Mouse (Mus musculus) midbrain, postnatal 0 days (tissue): ENCODE data around the gene H1f0. TPM values are rescaled to one million over a fixed set of nuclear protein-coding genes. Genes with fewer than 3 reads are reported as not detected.

Experiments used
- ATAC-seq: fragments of 200-750 bp; cut with Nextera tagmentation; 2 replicates; pipeline ENCODE4 v1.8.0; 2017; ENCODE audit warnings: moderate number of reproducible peaks, mild to moderate bottlenecking, moderate TSS enrichment, moderate library complexity; ENCODE audit not compliant: low FRiP score
- DNase-seq: peaks from one replicate; pipeline ENCODE4 v3.0.0-alpha.2; 2015; ENCODE audit warnings: low spot score
- H3K27ac ChIP-seq: fragments of 300-500 bp; sonication (generic); 2 replicates; pipeline ENCODE4 v1.5.1; 2014; ENCODE audit warnings: low read depth, mild to moderate bottlenecking, low read length, mixed read lengths
- H3K27me3 ChIP-seq: fragments of 300-500 bp; sonication (generic); 2 replicates; pipeline ENCODE4 v1.6.1; 2014; ENCODE audit warnings: low read length, control low read depth, mixed read lengths; ENCODE audit not compliant: insufficient read depth
- H3K36me3 ChIP-seq: fragments of 300-500 bp; sonication (generic); 2 replicates; pipeline ENCODE4 v1.6.1; 2014; ENCODE audit warnings: low read length, control low read depth, mixed read lengths; ENCODE audit not compliant: insufficient read depth
- H3K4me1 ChIP-seq: fragments of 300-500 bp; sonication (generic); 2 replicates; pipeline ENCODE4 v1.6.1; 2014; ENCODE audit warnings: mild to moderate bottlenecking, control low read depth, antibody characterized with exemption, low read length, mixed read lengths; ENCODE audit not compliant: insufficient read depth
- H3K4me2 ChIP-seq: fragments of 300-500 bp; sonication (generic); 2 replicates; pipeline ENCODE4 v1.6.1; 2014; ENCODE audit warnings: low read depth, mild to moderate bottlenecking, low read length, mixed read lengths; ENCODE audit not compliant: poor library complexity, severe bottlenecking
- H3K4me3 ChIP-seq: fragments of 300-500 bp; sonication (generic); 2 replicates; pipeline ENCODE4 v1.5.1; 2014; ENCODE audit warnings: low read depth, mild to moderate bottlenecking, low read length, moderate library complexity
- H3K9ac ChIP-seq: fragments of 300-500 bp; sonication (generic); replicated peaks from 2 replicates; pipeline ENCODE4 v1.6.1; 2014; ENCODE audit warnings: mild to moderate bottlenecking, low read length, moderate library complexity, mixed read lengths; ENCODE audit not compliant: poor library complexity, severe bottlenecking
- H3K9me3 ChIP-seq: fragments of 300-500 bp; sonication (generic); 2 replicates; pipeline ENCODE4 v1.6.1; 2016; ENCODE audit warnings: low read length, control low read depth
- CTCF ChIP-seq: IDR thresholded peaks from 2 replicates; pipeline ENCODE4 v1.5.1; 2016; ENCODE audit warnings: antibody characterized with exemption, mild to moderate bottlenecking
- WGBS: fragments of 180-500 bp; shearing (Covaris S2); extraction: QIAGEN DNeasy Blood & Tissue Kit; methylation state at CpG from one replicate; pipeline ENCODE4 v1.1.7; 2014; 5-methylcytosine and 5-hydroxymethylcytosine counted together
- polyA plus RNA-seq: library from polyadenylated mRNA; unstranded; fragments of >200 nt; fragmentation: Nextera tagmentation; extraction: Ambion mirVana; gene quantifications from 2 replicates; pipeline ENCODE4 v1.2.1, GENCODE M21; 2015
- total RNA-seq: library from RNA; depleted of rRNA; stranded (reverse); fragments of >200 nt; gene quantifications from 2 replicates; pipeline ENCODE4 v1.2.3, GENCODE M21; 2014

H1f0 gene
- total and polyA plus RNA-seq, 2 experiments from 2014 or later = 132 to 144 TPM

DNA sequence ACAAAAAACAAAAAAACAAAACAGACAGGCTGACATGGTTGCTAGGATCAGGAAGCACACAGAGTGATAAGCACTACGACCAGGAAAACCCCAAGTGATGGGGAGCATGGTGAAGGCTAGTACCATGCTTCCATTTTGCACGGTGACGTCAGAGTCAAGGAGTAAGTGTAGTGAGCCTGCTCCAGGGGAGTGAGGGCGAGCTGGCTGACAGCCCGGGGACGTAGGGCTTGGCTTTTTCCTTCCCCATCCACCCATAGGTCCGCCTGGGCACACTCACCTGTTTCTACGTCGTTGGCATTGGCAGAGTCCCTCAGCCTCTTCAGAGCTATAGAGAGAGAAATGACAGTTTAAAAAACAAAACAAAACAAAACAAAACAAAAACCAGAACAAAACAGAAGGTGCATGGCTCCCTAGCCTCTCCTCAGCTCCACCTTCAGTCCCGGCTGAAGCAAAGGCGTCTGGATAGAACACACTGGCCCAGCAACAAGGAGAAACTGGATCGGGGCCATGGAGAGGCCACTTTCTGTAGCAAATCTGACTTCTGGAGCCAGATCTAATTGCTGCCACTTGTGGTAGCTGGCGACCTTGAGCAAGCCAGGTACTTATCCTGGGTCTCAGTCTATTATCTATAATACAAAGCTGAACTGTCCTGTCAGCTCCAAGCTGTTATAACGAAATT, 32.8 kb downstream of the H1f0 start:
- DNase-seq = no peak
- no peaks in the 10 kb centered on the region for H3K27me3 ChIP-seq
- WGBS = 79% methylated on average over 14 of the region's 14 CpGs
- H3K9me3 ChIP-seq = no peaks in the 10 kb centered on the region
- H3K4me1 ChIP-seq = no peaks in the 10 kb centered on the region
- no peak overlapping the region for H3K9ac ChIP-seq
- ATAC-seq = no peak
- H3K4me2 ChIP-seq = no peak overlapping the region
- H3K36me3 ChIP-seq = peaks cover 33% of the 10 kb centered on the region
- no peak overlapping the region for H3K4me3 ChIP-seq
- TF ChIP-seq CTCF = no peak
- H3K27ac ChIP-seq = no peak overlapping the region

DNA sequence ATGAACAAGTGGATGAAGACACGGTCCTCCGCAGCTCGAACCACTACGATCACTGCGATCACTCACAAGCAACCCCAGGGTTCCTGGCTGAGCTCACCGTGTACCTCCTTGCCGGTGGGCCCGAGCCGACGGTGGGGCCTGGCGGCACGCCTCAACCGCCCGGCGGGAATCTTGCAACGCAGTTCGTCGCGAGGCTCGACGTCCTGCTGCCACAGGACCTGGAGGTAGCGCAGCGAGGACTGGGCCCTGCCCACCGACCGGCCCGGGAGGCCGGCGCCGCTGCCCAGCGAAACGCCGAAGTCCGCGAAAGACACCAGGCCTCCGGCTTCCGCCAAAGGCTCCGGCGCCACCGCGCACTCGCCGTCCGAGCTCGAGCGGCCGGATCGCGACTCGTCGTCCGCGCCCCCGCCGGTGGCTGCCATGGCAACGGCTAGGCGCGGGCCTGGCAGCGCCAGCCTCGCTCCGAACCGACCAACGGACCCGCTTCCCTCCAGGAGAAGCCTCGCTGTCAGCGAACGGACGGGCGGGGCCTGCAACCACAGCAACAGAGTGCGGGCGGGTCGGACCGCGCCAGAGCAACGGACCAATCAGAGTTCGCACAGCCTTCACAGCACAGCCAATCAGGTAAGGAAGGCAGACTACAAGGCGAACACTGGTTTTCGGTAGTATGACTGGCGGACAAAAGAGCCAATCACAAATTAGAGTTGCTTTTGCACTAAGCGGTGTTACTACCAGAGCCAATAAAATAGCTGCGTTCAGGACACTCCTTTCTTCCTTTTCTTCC, 34.3 kb downstream of the H1f0 start, which contains the start of gene Ankrd54:
TSS of gene Ankrd54 (minus strand) at position 518 of the 784 bp plus-strand sequence.
- under 1% methylated on average over 68 of the region's 80 CpGs for WGBS

DNA sequence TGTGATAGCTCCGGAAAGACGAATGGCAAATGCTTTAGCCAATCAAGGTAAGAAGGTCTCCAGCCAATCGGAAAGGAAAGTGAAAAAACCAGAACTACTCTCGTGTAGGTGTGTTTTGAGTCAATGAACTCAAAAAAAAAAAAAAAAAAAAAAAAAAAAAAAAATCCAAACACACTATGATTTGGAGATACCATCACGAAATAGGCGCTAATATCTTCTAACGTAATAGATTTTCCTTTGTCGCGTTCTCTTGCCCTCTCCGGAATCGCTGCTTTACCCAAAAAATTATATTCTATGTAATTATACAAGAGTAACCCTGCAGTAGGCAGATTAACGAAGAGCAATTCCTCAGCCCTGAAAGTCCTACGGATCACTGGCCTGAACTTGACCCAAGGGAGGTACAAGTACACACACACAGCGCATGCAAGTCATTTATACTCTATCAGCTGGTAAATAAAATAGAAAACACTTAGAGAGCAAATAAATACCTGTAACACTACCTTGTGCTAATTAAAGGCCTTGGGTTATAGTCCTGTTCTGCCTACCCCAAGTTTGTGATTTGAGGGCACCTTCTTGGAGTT, 35.0 kb downstream of the H1f0 start:
- no peak overlapping the region for H3K9ac ChIP-seq
- no peaks in the 10 kb centered on the region for H3K9me3 ChIP-seq
- H3K27me3 ChIP-seq = no peaks in the 10 kb centered on the region
- H3K4me1 ChIP-seq = no peaks in the 10 kb centered on the region
- WGBS = 9% methylated on average over 14 of the region's 14 CpGs
- DNase-seq = no peak
- H3K27ac ChIP-seq = no peak overlapping the region
- ATAC-seq = no peak
- H3K4me3 ChIP-seq = peak overlapping the region; percentile 18
- peak overlapping the region; percentile 43 for H3K4me2 ChIP-seq
- TF ChIP-seq CTCF = no peak
- H3K36me3 ChIP-seq = peaks cover 20% of the 10 kb centered on the region

More for the DNA sequence above, 34.3 kb downstream of the H1f0 start, which contains the start of gene Ankrd54:
- no peak for TF ChIP-seq CTCF
- peak; percentile 99 for ATAC-seq
- Histone ChIP-seq H3K4me3 (peak within 1 kb of the TSS; percentile 93), H3K27me3 (no peaks in the 10 kb centered on the region), H3K36me3 (peaks cover 25% of the 10 kb centered on the region), H3K9me3 (no peaks in the 10 kb centered on the region), H3K27ac (peak within 1 kb of the TSS; percentile 73), H3K4me1 (no peaks in the 10 kb centered on the region), H3K9ac (peak within 1 kb of the TSS; percentile 86), H3K4me2 (peak within 1 kb of the TSS; percentile 66)
- DNase-seq = peak; percentile 100

DNA sequence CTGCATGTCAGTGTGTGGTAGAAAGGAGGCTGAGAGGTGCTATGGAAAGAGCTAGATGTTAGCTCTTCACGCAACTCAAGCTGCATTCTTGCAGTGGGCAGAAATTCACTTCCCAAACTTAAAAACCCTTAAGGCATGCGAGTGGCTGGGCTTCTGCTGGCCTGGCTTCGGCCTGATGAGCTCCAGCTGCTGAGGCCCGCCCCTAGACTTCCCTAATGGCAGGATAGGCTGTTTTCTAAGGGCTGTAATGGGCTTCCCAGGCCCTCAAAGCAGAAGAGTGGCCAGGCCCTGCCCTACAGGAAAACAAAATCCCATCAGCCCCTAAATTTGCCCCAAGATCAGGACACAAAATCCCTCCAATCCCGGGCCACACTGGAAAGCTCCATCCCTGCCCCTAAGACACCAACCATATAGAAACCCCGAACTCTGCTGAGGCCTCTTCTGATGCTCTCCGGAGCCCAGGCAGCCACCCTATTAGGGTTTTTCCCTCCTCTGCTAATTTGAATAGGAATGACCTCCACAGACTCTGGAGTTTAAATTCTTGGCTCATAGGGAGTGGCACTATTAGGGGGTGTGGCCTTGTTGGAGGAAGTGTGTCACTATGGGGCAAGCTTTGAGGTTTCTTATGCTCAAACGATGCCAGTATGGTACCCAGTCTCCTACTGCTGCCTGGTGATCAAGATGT, 37.0 kb downstream of the H1f0 start:
- no peak overlapping the region for H3K27ac ChIP-seq
- H3K27me3 ChIP-seq = no peaks in the 10 kb centered on the region
- H3K9ac ChIP-seq = no peak overlapping the region
- no peaks in the 10 kb centered on the region for H3K9me3 ChIP-seq
- DNase-seq = no peak
- 73% methylated on average over 8 of the region's 8 CpGs for WGBS
- no peak for TF ChIP-seq CTCF
- no peaks in the 10 kb centered on the region for H3K4me1 ChIP-seq
- no peak overlapping the region for H3K4me3 ChIP-seq
- H3K36me3 ChIP-seq = peaks cover under 1% of the 10 kb centered on the region; the same call in 1 of the 2 replicates
- no peak overlapping the region for H3K4me2 ChIP-seq
- ATAC-seq = no peak

DNA sequence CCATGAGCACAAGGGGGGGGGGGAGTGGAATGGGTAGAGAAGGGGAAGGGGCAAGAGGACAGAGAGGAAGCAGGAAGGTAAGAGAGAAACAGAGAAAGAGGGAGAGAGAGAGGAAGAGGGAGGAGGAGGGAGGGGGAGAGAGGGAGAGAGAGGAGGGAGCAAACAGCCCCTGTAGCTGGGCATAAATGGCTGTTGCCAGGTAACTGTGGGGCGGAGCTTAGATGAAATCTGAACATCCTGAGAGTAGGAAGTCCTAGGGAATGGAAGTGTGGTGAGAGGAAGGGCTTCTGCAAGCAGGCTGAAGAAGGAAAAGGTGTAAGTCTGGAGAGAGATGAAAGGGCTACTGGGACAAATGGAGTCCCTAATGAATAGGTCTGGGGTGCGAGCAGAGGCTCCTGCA, 38.0 kb downstream of the H1f0 start:
- no peak for TF ChIP-seq CTCF
- H3K27me3 ChIP-seq = no peaks in the 10 kb centered on the region
- H3K4me2 ChIP-seq = no peak overlapping the region
- no peaks in the 10 kb centered on the region for H3K4me1 ChIP-seq
- ATAC-seq (no peak), DNase-seq (no peak)
- H3K36me3 ChIP-seq = no peaks in the 10 kb centered on the region
- WGBS = 49% methylated on average over 2 of the region's 2 CpGs
- no peak overlapping the region for H3K4me3 ChIP-seq
- no peak overlapping the region for H3K9ac ChIP-seq
- H3K9me3 ChIP-seq = no peaks in the 10 kb centered on the region
- H3K27ac ChIP-seq = no peak overlapping the region
